Mouse (Mus musculus) limb, embryonic 14.5 days (tissue): Measurements from ENCODE around the gene Med28. TPM values are rescaled to one million over a fixed set of nuclear protein-coding genes. Genes with fewer than 3 reads are reported as not detected.

Source experiments
- ATAC-seq: fragments of 200-750 bp; cut with Nextera tagmentation; 2 replicates; pipeline ENCODE4 v1.8.0; 2017; ENCODE audit warnings: low read depth, moderate number of reproducible peaks, moderate TSS enrichment; ENCODE audit not compliant: low FRiP score
- DNase-seq: peaks from one replicate; pipeline ENCODE4 v3.0.0-alpha.2; 2015; ENCODE audit warnings: low spot score
- H3K27ac ChIP-seq: fragments of 300-500 bp; sonication (generic); replicated peaks from 2 replicates; pipeline ENCODE4 v1.5.1; 2014; ENCODE audit warnings: low read depth, mild to moderate bottlenecking, low read length, moderate library complexity, mixed read lengths
- H3K27me3 ChIP-seq: fragments of 300-500 bp; sonication (generic); 2 replicates; pipeline ENCODE4 v1.6.1; 2014; ENCODE audit warnings: low read length, mixed read lengths; ENCODE audit not compliant: control insufficient read depth, insufficient read depth
- H3K36me3 ChIP-seq: fragments of 300-500 bp; sonication (generic); 2 replicates; pipeline ENCODE4 v1.6.1; 2014; ENCODE audit warnings: mild to moderate bottlenecking, low read length, moderate library complexity, mixed read lengths; ENCODE audit not compliant: control insufficient read depth, insufficient read depth
- H3K4me1 ChIP-seq: fragments of 300-500 bp; sonication (generic); 2 replicates; pipeline ENCODE4 v1.6.1; 2014; ENCODE audit warnings: antibody characterized with exemption, low read length, mixed read lengths; ENCODE audit not compliant: control insufficient read depth, insufficient read depth
- H3K4me2 ChIP-seq: fragments of 300-500 bp; sonication (generic); replicated peaks from 2 replicates; pipeline ENCODE4 v1.6.1; 2014; ENCODE audit warnings: low read depth, mild to moderate bottlenecking, low read length, moderate library complexity; ENCODE audit not compliant: severe bottlenecking
- H3K4me3 ChIP-seq: fragments of 300-500 bp; sonication (generic); replicated peaks from 2 replicates; pipeline ENCODE4 v1.5.1; 2014; ENCODE audit warnings: low read length
- H3K9ac ChIP-seq: fragments of 300-500 bp; sonication (generic); 2 replicates; pipeline ENCODE4 v1.6.1; 2014; ENCODE audit warnings: mild to moderate bottlenecking, low read depth, low read length, moderate library complexity; ENCODE audit not compliant: severe bottlenecking
- H3K9me3 ChIP-seq: fragments of 300-500 bp; sonication (generic); 2 replicates; pipeline ENCODE4 v1.6.1; 2016; ENCODE audit warnings: low read length; ENCODE audit not compliant: control insufficient read depth
- POLR2A ChIP-seq: fragments of 200-500 bp; IDR thresholded peaks from 2 replicates; pipeline ENCODE4 v1.8.0; 2012; ENCODE audit warnings: inconsistent platforms, mild to moderate bottlenecking, moderate library complexity, borderline replicate concordance; ENCODE audit not compliant: insufficient read depth, insufficient read length; ENCODE audit errors: extremely low read depth
- WGBS: fragments of 180-500 bp; shearing (Covaris S2); extraction: QIAGEN DNeasy Blood & Tissue Kit; methylation state at CpG from one replicate; pipeline ENCODE4 v1.1.7; 2014; 5-methylcytosine and 5-hydroxymethylcytosine counted together
- polyA plus RNA-seq, 2 experiments: library from polyadenylated mRNA; depleted of rRNA in 1 of 2; stranded (reverse) in 1 of 2; unstranded in 1 of 2; fragments of >200 nt; fragmentation: Nextera tagmentation in 1 of 2; extraction: Ambion mirVana in 1 of 2; gene quantifications; 2 replicates each; pipeline versions ENCODE4 v1.2.1 to v1.2.3; 2012 to 2014

The Med28 gene
- polyA plus RNA-seq, 2 experiments, result 125 to 234 TPM

- H3K36me3 ChIP-seq, result peaks cover 29% of the 10 kb centered on the region
- no peaks in the 10 kb centered on the region for H3K9me3 ChIP-seq
- H3K27ac ChIP-seq, result no peak overlapping the region
- no peak for TF ChIP-seq POLR2A
- H3K4me1 ChIP-seq, result 0 out of 2 replicates have a peak, but pooled peaks cover 5% of the 10 kb centered on the region
- H3K9ac ChIP-seq, result no peak overlapping the region
- DNase-seq, result no peak
- no peaks in the 10 kb centered on the region for H3K27me3 ChIP-seq
- ATAC-seq, result no peak
- peak overlapping the region; percentile 88 for H3K4me2 ChIP-seq
- peak overlapping the region; percentile 95; the same call in 1 of the 2 replicates for H3K4me3 ChIP-seq
- 85% methylated on average over 6 of the region's 6 CpGs for WGBS
Observed at GRCm38 (mm10) chr5:45521601-45522000, 1.6 kb downstream of the Med28 start.

DNA sequence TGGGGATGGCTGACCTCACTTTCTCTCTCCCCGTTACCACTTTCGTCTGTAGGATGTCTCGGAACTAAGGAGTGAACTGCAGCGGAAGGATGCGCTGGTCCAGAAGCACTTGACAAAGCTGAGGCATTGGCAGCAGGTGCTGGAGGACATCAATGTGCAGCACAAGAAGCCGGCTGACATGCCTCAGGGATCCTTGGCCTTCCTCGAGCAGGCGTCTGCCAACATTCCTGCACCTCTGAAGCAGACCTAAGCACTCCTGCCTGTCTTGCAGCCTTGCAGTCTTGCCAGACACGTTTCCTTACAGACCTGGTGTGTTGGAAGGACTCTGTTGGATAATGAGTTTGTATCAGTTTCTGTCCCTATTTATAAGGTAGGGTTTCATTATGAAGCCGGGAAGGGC, 5.1 kb downstream of the Med28 start:
- Histone ChIP-seq H3K27ac (no peak overlapping the region), H3K36me3 (peaks cover 55% of the 10 kb centered on the region), H3K27me3 (no peaks in the 10 kb centered on the region), H3K4me1 (0 out of 2 replicates have a peak, but pooled peaks cover 5% of the 10 kb centered on the region), H3K4me3 (no peak overlapping the region), H3K9ac (no peak overlapping the region), H3K9me3 (no peaks in the 10 kb centered on the region), H3K4me2 (no peak overlapping the region)
- TF ChIP-seq POLR2A, result no peak
- WGBS, result 94% methylated on average over 10 of the region's 10 CpGs
- no peak for ATAC-seq
- DNase-seq, result no peak

GRCm38 (mm10) chr5:45526338-45526737, 6.3 kb downstream of the Med28 start:
- ATAC-seq (no peak), DNase-seq (no peak)
- Histone ChIP-seq H3K27me3 (no peaks in the 10 kb centered on the region), H3K27ac (no peak overlapping the region), H3K4me3 (no peak overlapping the region), H3K4me1 (0 out of 2 replicates have a peak, but pooled peaks cover 2% of the 10 kb centered on the region), H3K36me3 (peaks cover 56% of the 10 kb centered on the region), H3K9me3 (no peaks in the 10 kb centered on the region), H3K9ac (no peak overlapping the region), H3K4me2 (no peak overlapping the region)
- TF ChIP-seq POLR2A, result no peak
- WGBS, result 96% methylated on average over 4 of the region's 4 CpGs

- WGBS, result 90% methylated on average over 3 of the region's 3 CpGs
- TF ChIP-seq POLR2A, result no peak
- Histone ChIP-seq H3K36me3 (peaks cover 45% of the 10 kb centered on the region), H3K4me2 (no peak overlapping the region), H3K4me1 (no peaks in the 10 kb centered on the region), H3K4me3 (no peak overlapping the region), H3K27me3 (no peaks in the 10 kb centered on the region), H3K9ac (no peak overlapping the region), H3K27ac (no peak overlapping the region), H3K9me3 (no peaks in the 10 kb centered on the region)
- ATAC-seq (no peak), DNase-seq (peak; percentile 38)
Observed at GRCm38 (mm10) chr5:45529696-45530095, 9.7 kb downstream of the Med28 start.

GRCm38 (mm10) chr5:45534319-45535098, 14.5 kb downstream of the Med28 start:
- 6% methylated on average over 15 of the region's 17 CpGs for WGBS

More at GRCm38 (mm10) chr5:45534319-45535098, 14.5 kb downstream of the Med28 start:
- no peak overlapping the region for H3K27ac ChIP-seq
- H3K4me3 ChIP-seq, result no peak overlapping the region
- DNase-seq, result peak; percentile 49
- TF ChIP-seq POLR2A, result no peak
- H3K4me1 ChIP-seq, result no peaks in the 10 kb centered on the region
- no peak for ATAC-seq
- no peak overlapping the region for H3K4me2 ChIP-seq
- H3K36me3 ChIP-seq, result peaks cover 6% of the 10 kb centered on the region; the same call in 1 of the 2 replicates
- no peaks in the 10 kb centered on the region for H3K27me3 ChIP-seq
- H3K9ac ChIP-seq, result no peak overlapping the region
- H3K9me3 ChIP-seq, result no peaks in the 10 kb centered on the region
